Mouse (Mus musculus): Measurements from ENCODE around the gene Dnajc14. TPM values are rescaled to one million over a fixed set of nuclear protein-coding genes. Genes with fewer than 3 reads are reported as not detected.
A peak's percentile ranks its signal among the peaks of the same experiment; 100 is the strongest.

Gene Dnajc14
- polyA plus RNA-seq (2017; shearing (Covaris generic)): 100 to 1,000 TPM in 1 of 2 experiments, 10 to 100 TPM in 1; 73.0 to 125 TPM

GRCm38 (mm10) chr10:128803771-128804270, at the start of gene Dnajc14:
Gene Dnajc14 (plus strand): TSS chr10:128804062.
- ATAC-seq: no peak

- no peak for ATAC-seq
These were observed 31.0 kb upstream of the Dnajc14 start for GRCm38 (mm10) chr10:128772895-128773294.

DNA sequence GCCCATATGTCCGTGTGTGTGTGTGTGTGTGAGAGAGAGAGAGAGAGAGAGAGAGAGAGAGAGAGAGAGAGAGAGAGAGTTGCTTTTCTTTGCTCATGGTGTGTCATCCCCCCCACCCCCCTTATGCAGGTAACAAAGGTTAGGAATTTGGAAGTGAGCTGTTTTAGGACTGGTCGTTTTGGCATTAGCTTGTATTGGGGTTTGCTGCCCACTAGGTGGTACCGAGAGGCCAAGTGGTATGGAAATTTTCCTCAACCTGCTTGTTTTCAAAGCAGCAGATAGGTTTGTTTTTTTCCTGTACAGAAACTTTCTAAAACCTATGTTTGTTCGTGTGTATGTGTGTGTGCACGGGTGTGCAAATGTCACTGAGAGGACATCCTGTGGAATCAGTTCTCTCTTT, 30.2 kb upstream of the Dnajc14 start:
- ATAC-seq: no peak

DNA sequence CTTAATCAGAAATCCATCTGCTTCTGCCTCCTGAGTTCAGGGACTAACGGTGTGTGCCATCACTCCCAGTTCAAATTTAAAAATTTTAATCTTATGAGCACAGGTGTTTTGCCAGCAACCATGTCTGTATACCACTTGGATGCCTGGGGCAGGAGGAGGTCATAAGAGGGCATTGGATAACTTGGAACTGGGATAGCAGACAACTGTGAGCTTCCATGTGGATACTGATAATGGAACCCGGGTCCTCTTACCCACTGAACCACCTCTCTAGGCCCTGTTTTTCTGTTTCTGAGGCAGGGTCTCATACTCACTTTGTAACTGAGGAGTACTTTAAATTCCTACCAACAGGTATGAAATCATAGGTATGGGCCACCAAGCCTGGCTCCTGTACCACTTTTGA, 25.4 kb upstream of the Dnajc14 start:
- ATAC-seq: no peak

- no peak for ATAC-seq
These were observed 24.7 kb upstream of the Dnajc14 start for GRCm38 (mm10) chr10:128779011-128779795.

DNA sequence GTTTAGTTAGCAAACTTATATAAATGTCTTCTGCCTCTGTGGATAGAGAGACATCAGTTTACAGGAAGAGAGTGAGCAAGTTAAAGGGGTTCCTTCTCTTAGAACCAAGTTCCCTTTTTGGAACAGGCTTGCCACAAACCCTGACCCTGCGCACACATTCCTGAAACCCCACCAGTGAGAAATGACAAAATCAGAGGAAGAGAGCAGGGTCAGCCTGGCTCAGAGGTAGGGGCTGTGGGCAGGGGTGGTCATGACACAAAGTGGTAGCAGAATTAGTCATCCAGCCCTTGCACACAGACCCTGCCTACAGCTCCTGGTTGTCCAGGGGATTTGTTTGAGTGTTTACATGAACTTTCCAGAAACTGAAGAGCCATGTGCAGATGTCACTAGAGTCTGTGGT, 23.7 kb upstream of the Dnajc14 start:
- ATAC-seq: no peak

DNA sequence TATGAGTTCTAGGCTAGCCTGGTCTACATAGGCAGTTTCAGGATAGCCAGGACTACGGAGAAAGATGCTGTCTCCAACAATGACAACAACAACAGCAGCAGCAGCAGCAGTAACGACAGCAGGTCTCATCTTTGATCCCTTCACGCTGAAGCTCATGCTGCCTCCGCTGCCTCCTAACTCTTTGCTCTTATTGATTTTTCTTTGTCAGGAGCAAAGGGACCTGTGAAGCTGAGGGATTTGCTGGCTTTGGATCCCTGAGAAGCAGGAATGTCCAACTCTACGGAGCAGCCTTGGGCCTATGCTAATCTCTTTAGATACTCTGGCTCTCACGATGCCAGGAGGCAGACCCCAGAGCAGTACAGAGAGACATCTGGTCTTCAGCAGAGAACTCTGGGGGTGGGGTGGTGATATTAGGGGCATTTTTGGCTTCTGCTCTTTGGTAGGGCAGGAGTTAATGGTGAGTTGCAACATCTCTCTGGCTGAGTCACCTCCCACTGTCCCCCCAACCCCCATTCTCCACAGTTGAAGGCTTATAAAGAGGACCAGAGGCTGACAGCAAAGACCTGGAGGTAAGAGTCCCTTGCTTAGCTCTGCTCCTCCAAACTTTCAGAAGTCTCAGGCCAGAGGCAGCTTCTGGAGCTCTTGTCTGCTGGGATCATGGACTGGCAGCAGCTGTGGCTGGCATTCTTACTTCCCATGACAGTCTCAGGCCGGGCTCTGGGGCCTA, 13.3 kb upstream of the Dnajc14 start, which contains the start of gene Mmp19:
TSS of gene Mmp19 (plus strand) at position 513 of the 727 bp plus-strand sequence.
- ATAC-seq: no peak

DNA sequence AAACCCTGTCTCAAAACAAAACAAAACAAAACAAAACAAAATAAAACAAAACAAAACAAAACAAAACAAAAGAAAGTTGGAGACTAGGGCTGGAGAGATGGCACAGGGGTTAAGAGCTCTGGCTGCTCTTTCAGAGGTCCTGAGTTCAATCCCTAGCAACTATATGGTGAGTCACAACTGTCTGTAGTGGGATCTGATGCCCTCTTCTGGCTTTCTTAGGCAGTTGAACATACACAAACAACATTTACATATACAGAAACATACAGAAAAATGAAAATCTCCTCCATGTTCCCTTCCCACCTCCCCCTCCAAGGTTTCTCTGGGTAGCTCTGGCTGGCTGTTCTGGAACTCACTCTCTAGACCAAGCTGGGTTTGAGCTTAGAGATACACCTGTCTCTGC, 11.8 kb upstream of the Dnajc14 start:
- ATAC-seq: no peak

GRCm38 (mm10) chr10:128793258-128793657, 10.6 kb upstream of the Dnajc14 start:
- ATAC-seq: no peak

DNA sequence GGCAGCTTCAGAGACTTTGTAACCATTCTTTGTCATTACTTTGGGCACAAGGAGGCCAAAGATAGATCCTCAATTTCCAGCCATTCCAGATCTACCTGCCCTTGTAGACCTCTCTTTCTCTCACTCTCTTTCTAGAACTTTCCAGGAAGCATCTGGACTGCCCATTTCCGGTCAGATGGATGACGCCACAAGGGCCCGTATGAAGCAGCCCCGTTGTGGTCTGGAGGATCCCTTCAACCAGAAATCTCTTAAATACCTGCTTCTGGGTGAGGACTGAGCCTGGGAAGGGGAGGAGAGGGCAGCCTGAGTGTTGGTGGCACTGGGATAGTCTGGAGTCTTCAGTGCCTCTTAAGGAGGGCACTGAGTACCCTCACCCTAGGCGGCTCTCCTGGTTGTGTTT, 9.5 kb upstream of the Dnajc14 start:
- ATAC-seq: no peak

GRCm38 (mm10) chr10:128795581-128795980, 8.3 kb upstream of the Dnajc14 start:
- no peak for ATAC-seq

GRCm38 (mm10) chr10:128798676-128799075, 5.2 kb upstream of the Dnajc14 start:
- no peak for ATAC-seq

DNA sequence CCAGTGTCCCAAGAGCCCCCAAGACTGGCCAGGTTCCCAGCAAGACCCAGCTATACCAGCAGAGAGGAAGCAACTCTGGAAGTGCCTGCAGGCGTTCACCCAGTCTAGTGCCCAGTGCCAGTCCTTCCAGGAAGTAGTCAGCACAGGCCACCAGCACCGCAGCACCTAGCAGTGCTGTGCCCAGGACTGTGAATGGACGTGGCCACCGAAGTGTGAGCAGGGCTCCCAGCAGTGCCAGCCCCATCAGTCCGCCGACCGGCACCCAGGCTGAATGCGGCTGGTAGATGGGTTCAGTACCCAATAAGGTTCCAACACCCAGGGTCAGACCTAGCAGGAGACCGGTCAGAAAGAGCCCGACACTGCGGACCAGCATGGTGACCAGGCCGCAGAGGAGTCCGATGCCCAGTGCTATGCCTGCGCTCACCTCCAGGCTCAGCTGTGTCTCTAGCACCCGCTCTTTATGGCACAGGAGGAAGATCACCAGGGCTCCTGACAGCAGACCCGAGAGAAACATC, 1.8 kb upstream of the Dnajc14 start:
- no peak for ATAC-seq

DNA sequence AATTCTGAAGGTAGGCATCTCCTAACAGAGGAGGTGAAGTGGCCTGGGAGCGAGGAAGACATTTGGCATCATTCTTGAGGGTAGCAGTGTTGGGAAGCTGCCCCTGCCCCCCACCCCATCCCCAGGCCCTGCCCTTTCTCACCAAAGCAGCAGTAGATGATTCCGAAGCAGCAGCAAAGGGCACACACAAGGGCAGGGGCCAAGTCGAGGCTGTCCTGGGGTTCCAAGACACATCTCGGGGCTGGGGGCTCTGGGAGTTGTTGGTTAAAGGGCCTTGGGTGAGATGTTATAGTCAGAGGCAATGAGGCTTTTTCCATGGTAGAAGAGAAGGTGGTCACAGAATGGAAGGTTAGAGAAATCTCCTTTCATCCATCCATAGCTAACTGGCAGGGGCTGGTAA, 906 bp upstream of the Dnajc14 start:
- no peak for ATAC-seq

- no peak for ATAC-seq
These were observed 501 bp upstream of the Dnajc14 start for GRCm38 (mm10) chr10:128803361-128803760.

- peak; percentile 37 for ATAC-seq
These were observed 619 bp downstream of the Dnajc14 start, which contains the start of gene Tmem198b for GRCm38 (mm10) chr10:128804271-128805091. Gene Tmem198b (minus strand): TSS chr10:128804370.

GRCm38 (mm10) chr10:128805092-128806000, 1.5 kb downstream of the Dnajc14 start:
- peak; percentile 95 for ATAC-seq

DNA sequence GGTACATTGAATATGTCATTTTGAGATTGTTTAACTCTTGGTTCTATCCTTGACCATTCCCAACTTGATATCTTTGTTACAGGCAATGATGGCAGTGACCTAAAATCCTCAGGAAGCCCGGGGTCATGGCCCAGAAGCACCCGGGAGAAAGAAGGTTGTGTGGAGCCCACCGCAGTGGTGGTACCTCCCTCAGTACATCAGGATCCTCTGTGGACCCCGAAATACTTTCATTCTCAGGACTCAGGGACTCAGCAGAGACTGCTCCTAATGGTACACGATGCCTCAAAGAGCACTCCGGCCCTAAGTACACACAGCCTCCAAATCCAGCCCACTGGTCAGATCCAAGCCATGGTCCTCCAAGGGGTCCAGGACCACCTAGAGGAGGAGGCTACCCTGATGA, 2.2 kb downstream of the Dnajc14 start:
- no peak for ATAC-seq

GRCm38 (mm10) chr10:128807018-128807417, 3.2 kb downstream of the Dnajc14 start:
- ATAC-seq: no peak

GRCm38 (mm10) chr10:128817033-128817432, 13.2 kb downstream of the Dnajc14 start, which contains the start of gene Sarnp:
Gene Sarnp (plus strand): TSS chr10:128817333.
- ATAC-seq: no peak

DNA sequence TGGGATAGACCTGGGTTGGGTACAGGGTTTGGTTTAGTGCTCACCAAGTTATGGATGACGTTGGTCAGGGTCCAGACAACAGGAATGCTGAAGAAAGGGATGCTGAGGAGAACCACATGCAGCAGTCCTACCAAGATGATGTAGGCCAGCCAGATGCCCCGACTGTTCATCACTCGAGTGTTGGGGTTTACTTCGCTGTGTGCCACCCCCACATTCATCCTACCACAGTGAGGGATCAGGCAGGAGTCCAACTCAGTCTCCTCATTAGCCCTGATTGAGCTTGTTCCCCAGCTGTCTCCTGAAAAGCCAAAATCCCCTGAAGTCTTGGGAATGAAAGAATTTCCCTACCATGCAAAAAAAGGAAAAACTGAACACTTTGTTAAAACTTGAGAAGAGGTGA, 16.4 kb downstream of the Dnajc14 start:
- ATAC-seq: no peak
